Mouse (Mus musculus): ENCODE results near the gene Ly6g6c.
A peak's percentile ranks its signal among the peaks of the same experiment; 100 is the strongest.
"Not testable (repeated sequence)": the region's sequence is repeated elsewhere in the genome, so short reads cannot be mapped to it uniquely, and the experiment has no call there.

The Ly6g6c gene

GRCm38 (mm10) chr17:35027277-35028068 is 37.7 kb upstream of the Ly6g6c start, which contains the start of gene Sapcd1:
Gene Sapcd1, minus strand, starts transcription at chr17:35028016.
- Histone ChIP-seq H3K4me3 (replicated peaks; ENCODE audit: low read length) (peak within 1 kb of the TSS; percentile 57), H3K36me3 (ENCODE audit: insufficient read depth, low read length) (no peaks in the 10 kb centered on the region), H3K9me3 (ENCODE audit: low read length) (no peaks in the 10 kb centered on the region), H3K27me3 (ENCODE audit: insufficient read depth, low read length) (peaks cover 26% of the 10 kb centered on the region), H3K4me1 (replicated peaks; ENCODE audit: low read depth, low read length) (peaks cover 75% of the 10 kb centered on the region)
- TF ChIP-seq NANOG (IDR thresholded peaks at IDR 0.05; ENCODE audit: borderline replicate concordance, low read length) (peak; percentile 50; the same call in 1 of the 2 replicates), CTCF (conservative IDR thresholded peaks at IDR 0.05; ENCODE audit: low read length) (no peak), POU5F1 (IDR thresholded peaks at IDR 0.05; ENCODE audit: borderline replicate concordance, low read length) (no peak; the same call in 1 of the 2 replicates)

- TF ChIP-seq NANOG (IDR thresholded peaks at IDR 0.05; ENCODE audit: borderline replicate concordance, low read length) = no peak
- TF ChIP-seq CTCF (conservative IDR thresholded peaks at IDR 0.05; ENCODE audit: low read length) = no peak
- no peak for TF ChIP-seq POU5F1 (IDR thresholded peaks at IDR 0.05; ENCODE audit: borderline replicate concordance, low read length)
- Histone ChIP-seq H3K36me3 (ENCODE audit: insufficient read depth, low read length) (no peaks in the 10 kb centered on the region), H3K9me3 (ENCODE audit: low read length) (no peaks in the 10 kb centered on the region), H3K27me3 (ENCODE audit: insufficient read depth, low read length) (peaks cover 31% of the 10 kb centered on the region), H3K4me1 (replicated peaks; ENCODE audit: low read depth, low read length) (peaks cover 70% of the 10 kb centered on the region), H3K4me3 (replicated peaks; ENCODE audit: low read length) (no peak overlapping the region)
These were observed 36.9 kb upstream of the Ly6g6c start for GRCm38 (mm10) chr17:35028315-35028714.

GRCm38 (mm10) chr17:35029691-35030532 is 35.3 kb upstream of the Ly6g6c start:
- Histone ChIP-seq H3K36me3 (ENCODE audit: insufficient read depth, low read length) (no peaks in the 10 kb centered on the region), H3K4me1 (replicated peaks; ENCODE audit: low read depth, low read length) (peaks cover 69% of the 10 kb centered on the region), H3K4me3 (replicated peaks; ENCODE audit: low read length) (no peak overlapping the region), H3K9me3 (ENCODE audit: low read length) (no peaks in the 10 kb centered on the region), H3K27me3 (ENCODE audit: insufficient read depth, low read length) (peaks cover 19% of the 10 kb centered on the region)
- TF ChIP-seq POU5F1 (IDR thresholded peaks at IDR 0.05; ENCODE audit: borderline replicate concordance, low read length) (no peak), CTCF (conservative IDR thresholded peaks at IDR 0.05; ENCODE audit: low read length) (no peak), NANOG (IDR thresholded peaks at IDR 0.05; ENCODE audit: borderline replicate concordance, low read length) (no peak)

DNA sequence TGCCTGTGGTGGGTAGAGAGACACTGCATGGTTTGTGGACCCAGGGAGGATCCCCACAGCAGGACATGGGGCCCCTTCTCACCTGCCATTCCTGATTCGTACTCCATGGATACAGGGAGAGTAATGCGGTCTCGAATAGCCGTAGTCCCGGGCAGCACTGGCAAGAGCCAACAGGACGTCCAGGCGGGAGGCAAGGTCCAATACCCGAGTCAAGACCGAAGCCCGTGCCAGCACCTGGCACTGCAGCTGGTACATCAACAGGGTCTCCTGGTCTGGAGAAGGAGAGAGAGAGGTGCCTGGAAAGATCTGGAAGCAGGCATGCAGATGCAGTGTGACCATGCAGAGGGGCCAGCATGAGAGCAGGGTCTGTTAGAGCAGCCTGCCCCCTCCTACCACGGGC is 33.9 kb upstream of the Ly6g6c start:
- no peak for TF ChIP-seq POU5F1 (IDR thresholded peaks at IDR 0.05; ENCODE audit: borderline replicate concordance, low read length)
- no peak for TF ChIP-seq CTCF (conservative IDR thresholded peaks at IDR 0.05; ENCODE audit: low read length)
- TF ChIP-seq NANOG (IDR thresholded peaks at IDR 0.05; ENCODE audit: borderline replicate concordance, low read length) = no peak
- Histone ChIP-seq H3K4me1 (replicated peaks; ENCODE audit: low read depth, low read length) (peaks cover 60% of the 10 kb centered on the region), H3K36me3 (ENCODE audit: insufficient read depth, low read length) (no peaks in the 10 kb centered on the region), H3K4me3 (replicated peaks; ENCODE audit: low read length) (peak overlapping the region; percentile 45), H3K27me3 (ENCODE audit: insufficient read depth, low read length) (peaks cover 16% of the 10 kb centered on the region), H3K9me3 (ENCODE audit: low read length) (no peaks in the 10 kb centered on the region)

GRCm38 (mm10) chr17:35031880-35032279 is 33.3 kb upstream of the Ly6g6c start:
- H3K27me3 ChIP-seq (ENCODE audit: insufficient read depth, low read length) = peaks cover 16% of the 10 kb centered on the region

DNA sequence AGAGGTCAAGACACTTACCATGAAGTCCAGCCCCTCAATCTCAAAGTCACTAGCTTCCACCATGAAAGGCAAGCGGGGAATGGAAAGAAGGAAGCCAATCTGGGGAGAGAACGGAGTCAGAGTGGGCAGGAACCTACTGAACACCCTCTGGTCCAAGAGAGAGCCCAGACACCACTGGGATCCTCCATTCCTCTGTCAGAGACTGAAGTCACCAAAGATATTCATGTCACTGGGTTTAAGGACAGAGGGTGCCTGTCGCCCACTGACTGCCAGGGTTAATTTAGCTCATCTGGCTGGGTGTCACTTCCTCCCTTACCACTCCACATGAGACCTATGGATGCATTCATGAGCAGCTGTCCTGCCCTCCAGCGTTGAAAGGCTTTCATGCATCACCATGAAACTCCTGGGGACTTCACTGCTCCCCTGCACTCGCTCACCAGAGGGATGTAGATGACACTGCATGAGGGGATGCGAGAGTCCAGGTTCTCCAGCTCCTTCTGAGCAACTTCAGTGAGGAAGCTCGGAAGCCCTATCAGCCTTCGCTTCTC is 32.8 kb upstream of the Ly6g6c start:
- Histone ChIP-seq H3K4me1 (replicated peaks; ENCODE audit: low read depth, low read length) (peaks cover 51% of the 10 kb centered on the region), H3K27me3 (ENCODE audit: insufficient read depth, low read length) (peaks cover 16% of the 10 kb centered on the region), H3K36me3 (ENCODE audit: insufficient read depth, low read length) (no peaks in the 10 kb centered on the region), H3K9me3 (ENCODE audit: low read length) (no peaks in the 10 kb centered on the region), H3K4me3 (replicated peaks; ENCODE audit: low read length) (no peak overlapping the region)
- no peak for TF ChIP-seq NANOG (IDR thresholded peaks at IDR 0.05; ENCODE audit: borderline replicate concordance, low read length)
- no peak for TF ChIP-seq POU5F1 (IDR thresholded peaks at IDR 0.05; ENCODE audit: borderline replicate concordance, low read length)
- no peak for TF ChIP-seq CTCF (conservative IDR thresholded peaks at IDR 0.05; ENCODE audit: low read length)

More at GRCm38 (mm10) chr17:35031880-35032279, 33.3 kb upstream of the Ly6g6c start:
- no peak for TF ChIP-seq CTCF (conservative IDR thresholded peaks at IDR 0.05; ENCODE audit: low read length)
- TF ChIP-seq POU5F1 (IDR thresholded peaks at IDR 0.05; ENCODE audit: borderline replicate concordance, low read length) = no peak
- no peak for TF ChIP-seq NANOG (IDR thresholded peaks at IDR 0.05; ENCODE audit: borderline replicate concordance, low read length)
- peaks cover 55% of the 10 kb centered on the region for H3K4me1 ChIP-seq (replicated peaks; ENCODE audit: low read depth, low read length)
- no peaks in the 10 kb centered on the region for H3K36me3 ChIP-seq (ENCODE audit: insufficient read depth, low read length)
- no peaks in the 10 kb centered on the region for H3K9me3 ChIP-seq (ENCODE audit: low read length)
- peak overlapping the region; percentile 45; the same call in 1 of the 2 replicates for H3K4me3 ChIP-seq (replicated peaks; ENCODE audit: low read length)

- H3K36me3 ChIP-seq (ENCODE audit: insufficient read depth, low read length); H3K9me3 ChIP-seq (ENCODE audit: low read length); H3K4me3 ChIP-seq (replicated peaks; ENCODE audit: low read length): not testable (repeated sequence)
- H3K27me3 ChIP-seq (ENCODE audit: insufficient read depth, low read length) = peaks cover 16% of the 10 kb centered on the region
- H3K4me1 ChIP-seq (replicated peaks; ENCODE audit: low read depth, low read length) = peaks cover 38% of the 10 kb centered on the region
These were observed 31.5 kb upstream of the Ly6g6c start for GRCm38 (mm10) chr17:35033703-35034102.

DNA sequence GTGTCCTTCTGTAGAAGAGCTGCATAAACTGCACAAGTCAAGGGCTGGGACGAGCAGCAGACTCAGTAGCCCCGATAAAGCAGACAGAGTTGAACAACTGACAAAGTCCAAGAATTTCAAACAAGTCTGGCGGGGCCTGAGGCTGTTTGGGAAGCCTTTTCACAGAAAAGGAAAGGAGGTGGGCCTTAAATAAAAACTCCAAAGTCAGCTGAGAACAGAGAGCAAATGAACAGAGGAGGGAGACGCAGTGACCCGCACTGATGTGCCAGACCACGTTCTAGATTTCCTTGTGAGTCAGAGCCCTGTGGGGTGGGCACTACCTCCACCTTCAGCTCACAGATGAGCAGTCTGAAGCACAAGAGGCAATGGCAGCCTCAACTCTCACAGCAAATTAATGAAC is 30.3 kb upstream of the Ly6g6c start:
- H3K4me3 ChIP-seq (replicated peaks; ENCODE audit: low read length) = no peak overlapping the region
- TF ChIP-seq CTCF (conservative IDR thresholded peaks at IDR 0.05; ENCODE audit: low read length) (no peak), POU5F1 (IDR thresholded peaks at IDR 0.05; ENCODE audit: borderline replicate concordance, low read length) (no peak), NANOG (IDR thresholded peaks at IDR 0.05; ENCODE audit: borderline replicate concordance, low read length) (no peak)
- H3K9me3 ChIP-seq (ENCODE audit: low read length) = no peaks in the 10 kb centered on the region
- peaks cover 12% of the 10 kb centered on the region for H3K27me3 ChIP-seq (ENCODE audit: insufficient read depth, low read length)
- no peaks in the 10 kb centered on the region for H3K36me3 ChIP-seq (ENCODE audit: insufficient read depth, low read length)
- peaks cover 30% of the 10 kb centered on the region for H3K4me1 ChIP-seq (replicated peaks; ENCODE audit: low read depth, low read length)

Measured in E14TG2a.4 (cell line).